Mouse (Mus musculus): ENCODE results near the gene Sox3. TPM values are rescaled to one million over a fixed set of nuclear protein-coding genes. Genes with fewer than 3 reads are reported as not detected.

Sox3 gene
- polyA plus RNA-seq (2012; ENCODE audit: insufficient read depth, insufficient read length, low replicate concordance, missing spikeins) = not detected in 2 replicates

GRCm38 (mm10) chrX:60892801-60893681 lies at the start of gene Sox3:
Sox3 (minus strand) TSS chrX:60893430.
- peak within 1 kb of the TSS; percentile 69 for H3K4me3 ChIP-seq (ENCODE audit: insufficient read depth, low read depth, low read length)
- no peak within 1 kb of the TSS for H3K27ac ChIP-seq (ENCODE audit: insufficient read depth, low read depth, low read length)
- H3K4me1 ChIP-seq (ENCODE audit: control insufficient read depth, insufficient read depth, low read length) = peaks cover 12% of the 10 kb centered on the region
- TF ChIP-seq CTCF (IDR thresholded peaks at IDR 0.05; ENCODE audit: insufficient read depth, low read depth, low read length) (no peak), POLR2A (IDR thresholded peaks at IDR 0.05; ENCODE audit: insufficient read depth, low read depth, low read length) (no peak)
- 22% methylated on average over 91 of the region's 92 CpGs for WGBS

- 88% methylated on average over 3 of the region's 3 CpGs for WGBS
- no peak for TF ChIP-seq CTCF (IDR thresholded peaks at IDR 0.05; ENCODE audit: insufficient read depth, low read depth, low read length)
- TF ChIP-seq POLR2A (IDR thresholded peaks at IDR 0.05; ENCODE audit: insufficient read depth, low read depth, low read length) = no peak
- no peak overlapping the region for H3K27ac ChIP-seq (ENCODE audit: insufficient read depth, low read depth, low read length)
- no peaks in the 10 kb centered on the region for H3K4me1 ChIP-seq (ENCODE audit: control insufficient read depth, insufficient read depth, low read length)
- no peak overlapping the region for H3K4me3 ChIP-seq (ENCODE audit: insufficient read depth, low read depth, low read length)
Measured at GRCm38 (mm10) chrX:60940225-60940624, 47.0 kb upstream of the Sox3 start.

GRCm38 (mm10) chrX:60899546-60899945 lies 6.3 kb upstream of the Sox3 start:
- no peak for TF ChIP-seq POLR2A (IDR thresholded peaks at IDR 0.05; ENCODE audit: insufficient read depth, low read depth, low read length)
- TF ChIP-seq CTCF (IDR thresholded peaks at IDR 0.05; ENCODE audit: insufficient read depth, low read depth, low read length) = no peak

GRCm38 (mm10) chrX:60898641-60899040 lies 5.4 kb upstream of the Sox3 start:
- H3K4me1 ChIP-seq (ENCODE audit: control insufficient read depth, insufficient read depth, low read length) = peaks cover 4% of the 10 kb centered on the region; the same call in 1 of the 2 replicates
- H3K4me3 ChIP-seq (ENCODE audit: insufficient read depth, low read depth, low read length) = no peak overlapping the region
- H3K27ac ChIP-seq (ENCODE audit: insufficient read depth, low read depth, low read length) = no peak overlapping the region
- WGBS = 28% methylated on average over 18 of the region's 18 CpGs
- TF ChIP-seq CTCF (IDR thresholded peaks at IDR 0.05; ENCODE audit: insufficient read depth, low read depth, low read length) (no peak), POLR2A (IDR thresholded peaks at IDR 0.05; ENCODE audit: insufficient read depth, low read depth, low read length) (no peak)

More at GRCm38 (mm10) chrX:60899546-60899945, 6.3 kb upstream of the Sox3 start:
- 70% methylated on average over 4 of the region's 4 CpGs for WGBS
- Histone ChIP-seq H3K27ac (ENCODE audit: insufficient read depth, low read depth, low read length) (no peak overlapping the region), H3K4me3 (ENCODE audit: insufficient read depth, low read depth, low read length) (no peak overlapping the region), H3K4me1 (ENCODE audit: control insufficient read depth, insufficient read depth, low read length) (no peaks in the 10 kb centered on the region)

GRCm38 (mm10) chrX:60896296-60896695 lies 3.1 kb upstream of the Sox3 start:
- no peak overlapping the region for H3K27ac ChIP-seq (ENCODE audit: insufficient read depth, low read depth, low read length)
- peaks cover 12% of the 10 kb centered on the region for H3K4me1 ChIP-seq (ENCODE audit: control insufficient read depth, insufficient read depth, low read length)
- no peak for TF ChIP-seq CTCF (IDR thresholded peaks at IDR 0.05; ENCODE audit: insufficient read depth, low read depth, low read length)
- no peak for TF ChIP-seq POLR2A (IDR thresholded peaks at IDR 0.05; ENCODE audit: insufficient read depth, low read depth, low read length)
- H3K4me3 ChIP-seq (ENCODE audit: insufficient read depth, low read depth, low read length) = no peak overlapping the region
- WGBS = 12% methylated on average over 13 of the region's 13 CpGs

- no peak overlapping the region for H3K4me3 ChIP-seq (ENCODE audit: insufficient read depth, low read depth, low read length)
- H3K27ac ChIP-seq (ENCODE audit: insufficient read depth, low read depth, low read length) = no peak overlapping the region
- 22% methylated on average over 10 of the region's 11 CpGs for WGBS
- TF ChIP-seq POLR2A (IDR thresholded peaks at IDR 0.05; ENCODE audit: insufficient read depth, low read depth, low read length) = no peak
- TF ChIP-seq CTCF (IDR thresholded peaks at IDR 0.05; ENCODE audit: insufficient read depth, low read depth, low read length) = no peak
- H3K4me1 ChIP-seq (ENCODE audit: control insufficient read depth, insufficient read depth, low read length) = peaks cover 12% of the 10 kb centered on the region
Measured at GRCm38 (mm10) chrX:60895416-60895815, 2.2 kb upstream of the Sox3 start.

- Histone ChIP-seq H3K4me1 (ENCODE audit: control insufficient read depth, insufficient read depth, low read length) (peaks cover 12% of the 10 kb centered on the region), H3K27ac (ENCODE audit: insufficient read depth, low read depth, low read length) (no peak overlapping the region), H3K4me3 (ENCODE audit: insufficient read depth, low read depth, low read length) (peak overlapping the region; percentile 69)
- 18% methylated on average over 55 of the region's 59 CpGs for WGBS
- no peak for TF ChIP-seq CTCF (IDR thresholded peaks at IDR 0.05; ENCODE audit: insufficient read depth, low read depth, low read length)
- TF ChIP-seq POLR2A (IDR thresholded peaks at IDR 0.05; ENCODE audit: insufficient read depth, low read depth, low read length) = no peak
Measured at GRCm38 (mm10) chrX:60893720-60894543, 702 bp upstream of the Sox3 start.

- H3K4me1 ChIP-seq (ENCODE audit: control insufficient read depth, insufficient read depth, low read length) = peaks cover 12% of the 10 kb centered on the region
- no peak for TF ChIP-seq CTCF (IDR thresholded peaks at IDR 0.05; ENCODE audit: insufficient read depth, low read depth, low read length)
- TF ChIP-seq POLR2A (IDR thresholded peaks at IDR 0.05; ENCODE audit: insufficient read depth, low read depth, low read length) = no peak
- H3K4me3 ChIP-seq (ENCODE audit: insufficient read depth, low read depth, low read length) = peak overlapping the region; percentile 69
- 44% methylated on average over 101 of the region's 102 CpGs for WGBS
- no peak overlapping the region for H3K27ac ChIP-seq (ENCODE audit: insufficient read depth, low read depth, low read length)
Measured at GRCm38 (mm10) chrX:60892098-60892800, 981 bp downstream of the Sox3 start.

Measured in olfactory bulb, adult 2 months (tissue).